25 mouse cellular contexts compared by ENCODE assay signal in genomic region chr5:104833330-104833729, GRCm38 (mm10).
"Had no signal": no experiment of that assay in that cellular context is flagged by ENCODE, and none has a peak within 500 bp of the region (broad histone marks: within the 10 kb centered on the region; RNA-seq: fewer than 3 reads in every experiment).

No protein-coding gene starts in this region.

- H3K4me3 ChIP-seq: heart, embryonic 10.5 days; heart, embryonic 12.5 days; hindbrain, embryonic 10.5 days; hindbrain, embryonic 12.5 days; intestine, embryonic 15.5 days; layer of hippocampus, adult 2 months; left cerebral cortex, adult 2 months; limb, embryonic 10.5 days; limb, embryonic 12.5 days; liver, embryonic 13.5 days had no signal

- H3K9ac ChIP-seq: heart, embryonic 12.5 days; hindbrain, embryonic 12.5 days; hindbrain, embryonic 14.5 days; intestine, embryonic 15.5 days; limb, embryonic 12.5 days; liver, embryonic 13.5 days had no signal

- DNase-seq: gastrocnemius, postnatal 14 days; gastrocnemius, postnatal 36 days; heart, adult 11 months; heart, postnatal 10 days; heart, postnatal 4 days; kidney, adult 8-10 months; kidney, postnatal 10 days; kidney, postnatal 25 days; kidney, postnatal 4 days; liver; liver, embryonic 13.5 days had no signal

- H3K4me1 ChIP-seq: heart, embryonic 10.5 days; heart, embryonic 12.5 days; hindbrain, embryonic 10.5 days; hindbrain, embryonic 12.5 days; intestine, embryonic 15.5 days; limb, embryonic 10.5 days; limb, embryonic 12.5 days; liver, embryonic 13.5 days had no signal

- H3K27ac ChIP-seq: heart, embryonic 10.5 days; hindbrain, embryonic 10.5 days; hindbrain, embryonic 12.5 days; hindbrain, embryonic 14.5 days; intestine, embryonic 15.5 days; layer of hippocampus, adult 2 months; left cerebral cortex, adult 2 months; limb, embryonic 10.5 days; limb, embryonic 12.5 days; liver, embryonic 13.5 days had no signal

- H3K27me3 ChIP-seq: heart, embryonic 12.5 days; hindbrain, embryonic 12.5 days; intestine, embryonic 15.5 days; limb, embryonic 12.5 days; liver, embryonic 13.5 days had no signal

- H3K9me3 ChIP-seq: intestine, embryonic 15.5 days had no signal

- H3K4me2 ChIP-seq: heart, embryonic 12.5 days; hindbrain, embryonic 12.5 days; hindbrain, embryonic 14.5 days; intestine, embryonic 15.5 days; limb, embryonic 12.5 days; liver, embryonic 11.5 days; liver, embryonic 13.5 days had no signal

- H3K36me3 ChIP-seq: heart, embryonic 12.5 days; hindbrain, embryonic 12.5 days; intestine, embryonic 15.5 days; limb, embryonic 12.5 days had no signal

- ATAC-seq: hindbrain, embryonic 16.5 days; inflammation-experienced regulatory T-cells, adult 6 months; intestine, embryonic 15.5 days; intestine, postnatal 0 days had no signal
